Mouse (Mus musculus) neural tube, embryonic 12.5 days (tissue): ENCODE measurements around the gene Galntl6. TPM values are rescaled to one million over a fixed set of nuclear protein-coding genes. Genes with fewer than 3 reads are reported as not detected.

ENCODE experiments used
- ATAC-seq: fragments of 200-750 bp; cut with Nextera tagmentation; 2 replicates; pipeline ENCODE4 v1.8.0; 2017; ENCODE audit warnings: low read depth, mild to moderate bottlenecking, moderate TSS enrichment, moderate library complexity; ENCODE audit not compliant: low FRiP score
- H3K27ac ChIP-seq: fragments of 300-500 bp; sonication (generic); 2 replicates; pipeline ENCODE4 v1.5.1; 2016
- H3K27me3 ChIP-seq: fragments of 300-500 bp; sonication (generic); replicated peaks from 2 replicates; pipeline ENCODE4 v1.6.1; 2016; ENCODE audit warnings: mild to moderate bottlenecking
- H3K36me3 ChIP-seq: fragments of 300-500 bp; sonication (generic); 2 replicates; pipeline ENCODE4 v1.6.1; 2016; ENCODE audit warnings: mild to moderate bottlenecking
- H3K4me1 ChIP-seq: fragments of 300-500 bp; sonication (generic); 2 replicates; pipeline ENCODE4 v1.6.1; 2016
- H3K4me2 ChIP-seq: fragments of 300-500 bp; sonication (generic); replicated peaks from 2 replicates; pipeline ENCODE4 v1.6.1; 2016; ENCODE audit warnings: mild to moderate bottlenecking
- H3K4me3 ChIP-seq: fragments of 300-500 bp; sonication (generic); 2 replicates; pipeline ENCODE4 v1.5.1; 2016
- H3K9ac ChIP-seq: fragments of 300-500 bp; sonication (generic); 2 replicates; pipeline ENCODE4 v1.6.1; 2016; ENCODE audit warnings: mild to moderate bottlenecking
- H3K9me3 ChIP-seq: fragments of 300-500 bp; sonication (generic); 2 replicates; pipeline ENCODE4 v1.6.1; 2016; ENCODE audit warnings: mild to moderate bottlenecking
- WGBS: fragments of 180-500 bp; shearing (Covaris S2); methylation state at CpG from one replicate; pipeline ENCODE4 v1.1.7; 2016; 5-methylcytosine and 5-hydroxymethylcytosine counted together
- polyA plus RNA-seq: library from polyadenylated mRNA; unstranded; fragments of >200 nt; fragmentation: Nextera tagmentation; extraction: Ambion mirVana; gene quantifications from 2 replicates; pipeline ENCODE4 v1.2.1, GENCODE M21; 2016

Galntl6 gene
- polyA plus RNA-seq, 1 experiment from 2014 or later = 6.2 TPM

- Histone ChIP-seq H3K9me3 (no peaks in the 10 kb centered on the region), H3K36me3 (no peaks in the 10 kb centered on the region), H3K27ac (no peak overlapping the region), H3K4me3 (no peak overlapping the region), H3K27me3 (no peaks in the 10 kb centered on the region), H3K4me1 (no peaks in the 10 kb centered on the region), H3K9ac (no peak overlapping the region), H3K4me2 (no peak overlapping the region)
- ATAC-seq = no peak
- WGBS = 93% methylated on average over 1 of the region's 1 CpGs
These were observed 683.7 kb downstream of the Galntl6 start for GRCm38 (mm10) chr8:58228725-58229124.

GRCm38 (mm10) chr8:58217885-58218284, 694.6 kb downstream of the Galntl6 start:
- no peak overlapping the region for H3K4me2 ChIP-seq

GRCm38 (mm10) chr8:58189694-58190093, 722.7 kb downstream of the Galntl6 start:
- 88% methylated on average over 1 of the region's 1 CpGs for WGBS
- Histone ChIP-seq H3K4me3 (no peak overlapping the region), H3K27ac (no peak overlapping the region), H3K36me3 (no peaks in the 10 kb centered on the region), H3K4me1 (no peaks in the 10 kb centered on the region), H3K4me2 (no peak overlapping the region), H3K9ac (no peak overlapping the region), H3K27me3 (no peaks in the 10 kb centered on the region), H3K9me3 (no peaks in the 10 kb centered on the region)
- no peak for ATAC-seq

More at GRCm38 (mm10) chr8:58217885-58218284, 694.6 kb downstream of the Galntl6 start:
- Histone ChIP-seq H3K4me1 (no peaks in the 10 kb centered on the region), H3K4me3 (no peak overlapping the region), H3K27ac (no peak overlapping the region), H3K27me3 (no peaks in the 10 kb centered on the region), H3K36me3 (no peaks in the 10 kb centered on the region), H3K9me3 (no peaks in the 10 kb centered on the region), H3K9ac (no peak overlapping the region)
- no peak for ATAC-seq
- WGBS = 54% methylated on average over 8 of the region's 8 CpGs

GRCm38 (mm10) chr8:58146961-58147360, 765.5 kb downstream of the Galntl6 start:
- Histone ChIP-seq H3K4me2 (no peak overlapping the region), H3K36me3 (no peaks in the 10 kb centered on the region), H3K27me3 (no peaks in the 10 kb centered on the region), H3K9ac (no peak overlapping the region), H3K27ac (no peak overlapping the region), H3K4me1 (no peaks in the 10 kb centered on the region), H3K4me3 (no peak overlapping the region), H3K9me3 (no peaks in the 10 kb centered on the region)
- 27% methylated on average over 1 of the region's 1 CpGs for WGBS
- ATAC-seq = no peak

GRCm38 (mm10) chr8:58086733-58087132, 825.7 kb downstream of the Galntl6 start:
- H3K27me3 ChIP-seq = no peaks in the 10 kb centered on the region
- no peak overlapping the region for H3K4me2 ChIP-seq
- H3K4me1 ChIP-seq = no peaks in the 10 kb centered on the region
- no peaks in the 10 kb centered on the region for H3K9me3 ChIP-seq
- no peak for ATAC-seq
- WGBS = 76% methylated on average over 4 of the region's 4 CpGs
- H3K36me3 ChIP-seq = no peaks in the 10 kb centered on the region
- no peak overlapping the region for H3K27ac ChIP-seq
- H3K9ac ChIP-seq = no peak overlapping the region
- no peak overlapping the region for H3K4me3 ChIP-seq

GRCm38 (mm10) chr8:58084931-58085330, 827.5 kb downstream of the Galntl6 start:
- H3K9ac ChIP-seq = no peak overlapping the region
- 87% methylated on average over 6 of the region's 6 CpGs for WGBS
- no peaks in the 10 kb centered on the region for H3K4me1 ChIP-seq
- H3K27me3 ChIP-seq = no peaks in the 10 kb centered on the region
- no peak overlapping the region for H3K27ac ChIP-seq
- no peak overlapping the region for H3K4me2 ChIP-seq
- no peaks in the 10 kb centered on the region for H3K36me3 ChIP-seq
- no peak overlapping the region for H3K4me3 ChIP-seq
- ATAC-seq = no peak
- no peaks in the 10 kb centered on the region for H3K9me3 ChIP-seq

GRCm38 (mm10) chr8:58081715-58082114, 830.7 kb downstream of the Galntl6 start:
- H3K4me1 ChIP-seq = no peaks in the 10 kb centered on the region
- no peak for ATAC-seq
- H3K4me3 ChIP-seq = no peak overlapping the region
- no peak overlapping the region for H3K9ac ChIP-seq
- no peaks in the 10 kb centered on the region for H3K36me3 ChIP-seq
- no peaks in the 10 kb centered on the region for H3K9me3 ChIP-seq
- H3K27me3 ChIP-seq = no peaks in the 10 kb centered on the region
- H3K27ac ChIP-seq = no peak overlapping the region
- WGBS = 86% methylated on average over 5 of the region's 5 CpGs
- H3K4me2 ChIP-seq = no peak overlapping the region

- Histone ChIP-seq H3K9me3 (no peaks in the 10 kb centered on the region), H3K27ac (no peak overlapping the region), H3K36me3 (no peaks in the 10 kb centered on the region), H3K9ac (no peak overlapping the region), H3K27me3 (no peaks in the 10 kb centered on the region), H3K4me1 (no peaks in the 10 kb centered on the region), H3K4me3 (no peak overlapping the region), H3K4me2 (no peak overlapping the region)
- ATAC-seq = no peak
- WGBS = 81% methylated on average over 4 of the region's 4 CpGs
These were observed 837.8 kb downstream of the Galntl6 start for GRCm38 (mm10) chr8:58074611-58075010.

GRCm38 (mm10) chr8:58073733-58074132, 838.7 kb downstream of the Galntl6 start:
- Histone ChIP-seq H3K9ac (no peak overlapping the region), H3K4me2 (no peak overlapping the region), H3K4me1 (no peaks in the 10 kb centered on the region), H3K9me3 (no peaks in the 10 kb centered on the region), H3K27ac (no peak overlapping the region), H3K36me3 (no peaks in the 10 kb centered on the region), H3K27me3 (no peaks in the 10 kb centered on the region), H3K4me3 (no peak overlapping the region)
- 100% methylated on average over 1 of the region's 1 CpGs for WGBS
- no peak for ATAC-seq

GRCm38 (mm10) chr8:58032271-58032670, 880.2 kb downstream of the Galntl6 start:
- Histone ChIP-seq H3K4me1 (no peaks in the 10 kb centered on the region), H3K4me2 (no peak overlapping the region), H3K27me3 (no peaks in the 10 kb centered on the region), H3K36me3 (no peaks in the 10 kb centered on the region), H3K4me3 (no peak overlapping the region), H3K27ac (no peak overlapping the region), H3K9me3 (no peaks in the 10 kb centered on the region), H3K9ac (no peak overlapping the region)
- WGBS = 88% methylated on average over 3 of the region's 3 CpGs
- ATAC-seq = no peak

GRCm38 (mm10) chr8:58025558-58025957, 886.9 kb downstream of the Galntl6 start:
- Histone ChIP-seq H3K4me1 (no peaks in the 10 kb centered on the region), H3K9ac (no peak overlapping the region), H3K9me3 (no peaks in the 10 kb centered on the region), H3K36me3 (no peaks in the 10 kb centered on the region), H3K27ac (no peak overlapping the region), H3K4me3 (no peak overlapping the region), H3K4me2 (no peak overlapping the region), H3K27me3 (no peaks in the 10 kb centered on the region)
- 91% methylated on average over 4 of the region's 4 CpGs for WGBS
- no peak for ATAC-seq

GRCm38 (mm10) chr8:58025094-58025493, 887.3 kb downstream of the Galntl6 start:
- Histone ChIP-seq H3K27ac (no peak overlapping the region), H3K4me2 (no peak overlapping the region), H3K4me3 (no peak overlapping the region), H3K4me1 (no peaks in the 10 kb centered on the region), H3K36me3 (no peaks in the 10 kb centered on the region), H3K9me3 (no peaks in the 10 kb centered on the region), H3K27me3 (no peaks in the 10 kb centered on the region), H3K9ac (no peak overlapping the region)
- ATAC-seq = no peak
- WGBS = 89% methylated on average over 1 of the region's 1 CpGs

- H3K9me3 ChIP-seq = no peaks in the 10 kb centered on the region
- H3K4me1 ChIP-seq = no peaks in the 10 kb centered on the region
- no peak overlapping the region for H3K4me2 ChIP-seq
- ATAC-seq = no peak
- no peak overlapping the region for H3K9ac ChIP-seq
- H3K4me3 ChIP-seq = no peak overlapping the region
- no peaks in the 10 kb centered on the region for H3K36me3 ChIP-seq
- 79% methylated on average over 2 of the region's 2 CpGs for WGBS
- H3K27ac ChIP-seq = no peak overlapping the region
- no peaks in the 10 kb centered on the region for H3K27me3 ChIP-seq
These were observed 888.8 kb downstream of the Galntl6 start for GRCm38 (mm10) chr8:58023426-58024176.
